Mouse (Mus musculus): Measurements from ENCODE around the gene Myo10.

DNA sequence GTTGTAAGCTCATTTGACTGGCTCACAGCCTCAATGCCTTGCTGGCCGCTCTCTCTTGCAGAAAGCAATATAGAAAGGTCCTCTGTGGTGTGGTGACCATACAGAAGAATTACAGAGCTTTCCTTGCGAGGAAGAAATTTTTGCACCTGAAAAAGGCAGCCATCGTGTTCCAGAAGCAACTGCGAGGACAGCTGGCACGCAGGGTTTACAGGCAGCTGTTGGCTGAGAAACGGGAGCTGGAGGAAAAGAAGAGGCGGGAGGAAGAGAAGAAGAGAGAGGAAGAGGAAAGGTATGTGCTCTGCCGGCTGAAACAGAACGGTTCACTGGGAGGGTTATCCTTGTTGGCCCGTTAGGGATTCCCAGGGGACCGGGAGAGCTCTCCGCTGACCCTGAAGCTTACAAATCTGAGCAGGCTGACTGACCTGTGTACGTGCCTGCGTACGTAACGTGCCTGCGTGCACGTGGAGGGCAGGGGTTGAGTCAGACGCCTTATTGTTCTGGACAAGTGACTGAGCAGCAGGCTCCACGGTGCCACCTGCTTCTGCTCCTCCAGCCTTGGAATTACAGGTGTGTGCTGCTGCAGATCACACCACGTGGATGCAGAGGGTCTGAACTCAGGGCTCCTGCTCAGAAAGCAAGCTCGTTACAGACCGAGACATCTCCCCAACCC is 157.3 kb downstream of the Myo10 start:
- TF ChIP-seq CTCF (IDR thresholded peaks at IDR 0.05; ENCODE audit: extremely low read depth, insufficient read length, insufficient replicate concordance, low read depth, low read length) = no peak
- TF ChIP-seq POLR2A (IDR thresholded peaks at IDR 0.05; ENCODE audit: low read depth, low read length) = no peak

All from small intestine, adult 2 months (tissue).